Mouse (Mus musculus) midbrain, postnatal 0 days (tissue): ENCODE results near the gene Ltbp1. TPM values are rescaled to one million over a fixed set of nuclear protein-coding genes. Genes with fewer than 3 reads are reported as not detected.

Experiments used
- ATAC-seq: fragments of 200-750 bp; cut with Nextera tagmentation; 2 replicates; pipeline ENCODE4 v1.8.0; 2017; ENCODE audit warnings: moderate number of reproducible peaks, mild to moderate bottlenecking, moderate TSS enrichment, moderate library complexity; ENCODE audit not compliant: low FRiP score
- DNase-seq: peaks from one replicate; pipeline ENCODE4 v3.0.0-alpha.2; 2015; ENCODE audit warnings: low spot score
- H3K27ac ChIP-seq: fragments of 300-500 bp; sonication (generic); 2 replicates; pipeline ENCODE4 v1.5.1; 2014; ENCODE audit warnings: low read depth, mild to moderate bottlenecking, low read length, mixed read lengths
- H3K27me3 ChIP-seq: fragments of 300-500 bp; sonication (generic); 2 replicates; pipeline ENCODE4 v1.6.1; 2014; ENCODE audit warnings: low read length, control low read depth, mixed read lengths; ENCODE audit not compliant: insufficient read depth
- H3K36me3 ChIP-seq: fragments of 300-500 bp; sonication (generic); 2 replicates; pipeline ENCODE4 v1.6.1; 2014; ENCODE audit warnings: low read length, control low read depth, mixed read lengths; ENCODE audit not compliant: insufficient read depth
- H3K4me1 ChIP-seq: fragments of 300-500 bp; sonication (generic); 2 replicates; pipeline ENCODE4 v1.6.1; 2014; ENCODE audit warnings: mild to moderate bottlenecking, control low read depth, antibody characterized with exemption, low read length, mixed read lengths; ENCODE audit not compliant: insufficient read depth
- H3K4me2 ChIP-seq: fragments of 300-500 bp; sonication (generic); 2 replicates; pipeline ENCODE4 v1.6.1; 2014; ENCODE audit warnings: low read depth, mild to moderate bottlenecking, low read length, mixed read lengths; ENCODE audit not compliant: poor library complexity, severe bottlenecking
- H3K4me3 ChIP-seq: fragments of 300-500 bp; sonication (generic); 2 replicates; pipeline ENCODE4 v1.5.1; 2014; ENCODE audit warnings: low read depth, mild to moderate bottlenecking, low read length, moderate library complexity
- H3K9ac ChIP-seq: fragments of 300-500 bp; sonication (generic); replicated peaks from 2 replicates; pipeline ENCODE4 v1.6.1; 2014; ENCODE audit warnings: mild to moderate bottlenecking, low read length, moderate library complexity, mixed read lengths; ENCODE audit not compliant: poor library complexity, severe bottlenecking
- H3K9me3 ChIP-seq: fragments of 300-500 bp; sonication (generic); 2 replicates; pipeline ENCODE4 v1.6.1; 2016; ENCODE audit warnings: low read length, control low read depth
- CTCF ChIP-seq: IDR thresholded peaks from 2 replicates; pipeline ENCODE4 v1.5.1; 2016; ENCODE audit warnings: antibody characterized with exemption, mild to moderate bottlenecking
- WGBS: fragments of 180-500 bp; shearing (Covaris S2); extraction: QIAGEN DNeasy Blood & Tissue Kit; methylation state at CpG from one replicate; pipeline ENCODE4 v1.1.7; 2014; 5-methylcytosine and 5-hydroxymethylcytosine counted together
- polyA plus RNA-seq: library from polyadenylated mRNA; unstranded; fragments of >200 nt; fragmentation: Nextera tagmentation; extraction: Ambion mirVana; gene quantifications from 2 replicates; pipeline ENCODE4 v1.2.1, GENCODE M21; 2015
- total RNA-seq: library from RNA; depleted of rRNA; stranded (reverse); fragments of >200 nt; gene quantifications from 2 replicates; pipeline ENCODE4 v1.2.3, GENCODE M21; 2014

The Ltbp1 gene
- total and polyA plus RNA-seq, 2 experiments from 2014 or later, result 0.89 to 3.0 TPM

GRCm38 (mm10) chr17:75101994-75102393 lies 96.6 kb downstream of the Ltbp1 start:
- no peak overlapping the region for H3K9ac ChIP-seq

GRCm38 (mm10) chr17:75107412-75107811 lies 102.0 kb downstream of the Ltbp1 start:
- WGBS, result 53% methylated on average over 7 of the region's 7 CpGs
- Histone ChIP-seq H3K4me2 (no peak overlapping the region), H3K4me1 (no peaks in the 10 kb centered on the region), H3K9ac (no peak overlapping the region), H3K4me3 (no peak overlapping the region), H3K27me3 (no peaks in the 10 kb centered on the region), H3K36me3 (no peaks in the 10 kb centered on the region), H3K9me3 (no peaks in the 10 kb centered on the region), H3K27ac (no peak overlapping the region)
- no peak for TF ChIP-seq CTCF
- DNase-seq (peak; percentile 70), ATAC-seq (no peak)

More at GRCm38 (mm10) chr17:75101994-75102393, 96.6 kb downstream of the Ltbp1 start:
- TF ChIP-seq CTCF, result no peak
- no peak overlapping the region for H3K4me3 ChIP-seq
- WGBS, result 90% methylated on average over 8 of the region's 8 CpGs
- H3K4me2 ChIP-seq, result no peak overlapping the region
- no peaks in the 10 kb centered on the region for H3K4me1 ChIP-seq
- no peak for ATAC-seq
- no peaks in the 10 kb centered on the region for H3K27me3 ChIP-seq
- DNase-seq, result no peak
- no peak overlapping the region for H3K27ac ChIP-seq
- H3K36me3 ChIP-seq, result no peaks in the 10 kb centered on the region
- H3K9me3 ChIP-seq, result no peaks in the 10 kb centered on the region

GRCm38 (mm10) chr17:75107879-75108278 lies 102.5 kb downstream of the Ltbp1 start:
- Histone ChIP-seq H3K4me1 (no peaks in the 10 kb centered on the region), H3K4me2 (no peak overlapping the region), H3K9ac (no peak overlapping the region), H3K27ac (no peak overlapping the region), H3K9me3 (no peaks in the 10 kb centered on the region), H3K4me3 (no peak overlapping the region), H3K27me3 (no peaks in the 10 kb centered on the region), H3K36me3 (no peaks in the 10 kb centered on the region)
- 61% methylated on average over 5 of the region's 5 CpGs for WGBS
- ATAC-seq (no peak), DNase-seq (no peak)
- no peak for TF ChIP-seq CTCF

GRCm38 (mm10) chr17:75109081-75109716 lies 103.8 kb downstream of the Ltbp1 start:
- H3K27me3 ChIP-seq, result no peaks in the 10 kb centered on the region
- no peak overlapping the region for H3K4me2 ChIP-seq
- no peak for ATAC-seq
- no peak for DNase-seq
- no peak overlapping the region for H3K27ac ChIP-seq
- no peak overlapping the region for H3K9ac ChIP-seq
- H3K9me3 ChIP-seq, result no peaks in the 10 kb centered on the region
- H3K36me3 ChIP-seq, result no peaks in the 10 kb centered on the region
- H3K4me1 ChIP-seq, result no peaks in the 10 kb centered on the region
- H3K4me3 ChIP-seq, result no peak overlapping the region
- no peak for TF ChIP-seq CTCF
- WGBS, result 75% methylated on average over 5 of the region's 5 CpGs

- Histone ChIP-seq H3K4me2 (no peak overlapping the region), H3K27ac (no peak overlapping the region), H3K27me3 (no peaks in the 10 kb centered on the region), H3K9ac (no peak overlapping the region), H3K9me3 (no peaks in the 10 kb centered on the region), H3K36me3 (no peaks in the 10 kb centered on the region), H3K4me3 (no peak overlapping the region), H3K4me1 (no peaks in the 10 kb centered on the region)
- DNase-seq (no peak), ATAC-seq (no peak)
- 86% methylated on average over 16 of the region's 16 CpGs for WGBS
- TF ChIP-seq CTCF, result no peak
These were observed 105.2 kb downstream of the Ltbp1 start for GRCm38 (mm10) chr17:75110252-75111205.

- DNase-seq, result no peak
- H3K4me1 ChIP-seq, result no peaks in the 10 kb centered on the region
- TF ChIP-seq CTCF, result no peak
- no peaks in the 10 kb centered on the region for H3K27me3 ChIP-seq
- H3K4me3 ChIP-seq, result no peak overlapping the region
- H3K27ac ChIP-seq, result no peak overlapping the region
- no peak for ATAC-seq
- H3K36me3 ChIP-seq, result no peaks in the 10 kb centered on the region
- no peak overlapping the region for H3K4me2 ChIP-seq
- WGBS, result 80% methylated on average over 8 of the region's 8 CpGs
- H3K9me3 ChIP-seq, result no peaks in the 10 kb centered on the region
- no peak overlapping the region for H3K9ac ChIP-seq
These were observed 110.2 kb downstream of the Ltbp1 start for GRCm38 (mm10) chr17:75115594-75115993.
